Mouse (Mus musculus): Measurements from ENCODE around the gene Hsd3b7. TPM values are rescaled to one million over a fixed set of nuclear protein-coding genes. Genes with fewer than 3 reads are reported as not detected.
A peak's percentile ranks its signal among the peaks of the same experiment; 100 is the strongest.
"Not testable (repeated sequence)": the region's sequence is repeated elsewhere in the genome, so short reads cannot be mapped to it uniquely, and the experiment has no call there.

Gene Hsd3b7
- total RNA-seq, 2 experiments from 2014 or later, result 15.9 to 16.1 TPM

- intact Hi-C loops (cut with DNase I), result loop anchor here (5.0 kb wide), 1 partner anchor 163 kb away; no protein-coding TSS in a partner anchor
- peak; percentile 59 to 78 for DNase-seq
Observed at GRCm38 (mm10) chr7:127773664-127774384, 26.6 kb upstream of the Hsd3b7 start.

GRCm38 (mm10) chr7:127775837-127776236, 24.6 kb upstream of the Hsd3b7 start:
- intact Hi-C loops (cut with DNase I), result loop anchor here (5.0 kb wide), 1 partner anchor 66 kb away; no protein-coding TSS in a partner anchor

GRCm38 (mm10) chr7:127776426-127776825, 24.0 kb upstream of the Hsd3b7 start, which contains the start of gene Setd1a:
TSS of gene Setd1a (plus strand) at chr7:127776670.
- intact Hi-C loops (cut with DNase I), result loop anchor here (5.0 kb wide), 1 partner anchor 66 kb away; no protein-coding TSS in a partner anchor

More at GRCm38 (mm10) chr7:127775837-127776236, 24.6 kb upstream of the Hsd3b7 start:
- not testable (repeated sequence) for DNase-seq

GRCm38 (mm10) chr7:127776878-127777473, 23.4 kb upstream of the Hsd3b7 start:
- intact Hi-C loops (cut with DNase I), result loop anchor here (5.0 kb wide), 1 partner anchor 65 kb away; no protein-coding TSS in a partner anchor

More at GRCm38 (mm10) chr7:127776426-127776825, 24.0 kb upstream of the Hsd3b7 start, which contains the start of gene Setd1a:
- peak; percentile 90 to 93 for DNase-seq

GRCm38 (mm10) chr7:127777474-127778266, 22.7 kb upstream of the Hsd3b7 start:
- peak; percentile 66 to 72 for DNase-seq
- intact Hi-C loops (cut with DNase I), result loop anchor here (2.0 to 5.0 kb wide), 2 partner anchors 19 to 65 kb away; no protein-coding TSS in a partner anchor

More at GRCm38 (mm10) chr7:127776878-127777473, 23.4 kb upstream of the Hsd3b7 start:
- DNase-seq, result peak; percentile 97 to 98

- no peak for DNase-seq
- intact Hi-C loops (cut with DNase I), result loop anchor here (2.0 to 5.0 kb wide), 2 partner anchors 18 to 64 kb away; no protein-coding TSS in a partner anchor
Observed at GRCm38 (mm10) chr7:127778350-127778749, 22.1 kb upstream of the Hsd3b7 start.

GRCm38 (mm10) chr7:127785308-127785707, 15.1 kb upstream of the Hsd3b7 start, which contains the start of gene Gm49388:
TSS of gene Gm49388 (plus strand) at chr7:127785608.
- intact Hi-C loops (cut with DNase I), result no loop called here
- no peak for DNase-seq

- intact Hi-C loops (cut with DNase I), result loop anchor here (2.0 kb wide), 1 partner anchor 18 kb away; no protein-coding TSS in a partner anchor
- no peak for DNase-seq
Observed at GRCm38 (mm10) chr7:127797076-127797845, 3.1 kb upstream of the Hsd3b7 start.

GRCm38 (mm10) chr7:127798591-127798990, 1.8 kb upstream of the Hsd3b7 start:
- DNase-seq, result no peak
- intact Hi-C loops (cut with DNase I), result no loop called here

GRCm38 (mm10) chr7:127799211-127799610, 1.2 kb upstream of the Hsd3b7 start:
- intact Hi-C loops (cut with DNase I), result no loop called here
- no peak for DNase-seq

GRCm38 (mm10) chr7:127799738-127800137, 666 bp upstream of the Hsd3b7 start:
- intact Hi-C loops (cut with DNase I), result loop anchor here (1.0 to 5.0 kb wide), 5 partner anchors 17 to 408 kb away; partner anchors contain the start of genes Cox6a2, Zfp646 and Zfp668
- DNase-seq, result no peak

GRCm38 (mm10) chr7:127801010-127801621, 712 bp downstream of the Hsd3b7 start:
- intact Hi-C loops (cut with DNase I), result loop anchor here (2.0 to 5.0 kb wide), 3 partner anchors 40 to 406 kb away; partner anchors contain the start of genes Cox6a2, Zfp646 and Zfp668
- peak; percentile 31 to 32 for DNase-seq

- DNase-seq, result no peak
- intact Hi-C loops (cut with DNase I), result loop anchor here (5.0 kb wide), 2 partner anchors 75 to 405 kb away; partner anchors contain the start of genes Cox6a2, Zfp646 and Zfp668
Observed at GRCm38 (mm10) chr7:127802313-127802712, 1.9 kb downstream of the Hsd3b7 start.

- no peak for DNase-seq
- intact Hi-C loops (cut with DNase I), result no loop called here
Observed at GRCm38 (mm10) chr7:127808821-127809220, 8.4 kb downstream of the Hsd3b7 start.

- no peak for DNase-seq
- intact Hi-C loops (cut with DNase I), result no loop called here
Observed at GRCm38 (mm10) chr7:127809846-127810245, 9.4 kb downstream of the Hsd3b7 start.

- intact Hi-C loops (cut with DNase I), result no loop called here
- no peak for DNase-seq
Observed at GRCm38 (mm10) chr7:127810650-127811049, 10.2 kb downstream of the Hsd3b7 start.

GRCm38 (mm10) chr7:127811240-127811639, 10.8 kb downstream of the Hsd3b7 start:
- intact Hi-C loops (cut with DNase I), result no loop called here
- DNase-seq, result no peak

GRCm38 (mm10) chr7:127812292-127812691, 11.9 kb downstream of the Hsd3b7 start:
- intact Hi-C loops (cut with DNase I), result no loop called here
- no peak for DNase-seq

- intact Hi-C loops (cut with DNase I), result loop anchor here (2.0 kb wide), 1 partner anchor 29 kb away; no protein-coding TSS in a partner anchor
- no peak for DNase-seq
Observed at GRCm38 (mm10) chr7:127813821-127814220, 13.4 kb downstream of the Hsd3b7 start.
